Mouse (Mus musculus): ENCODE data around the gene 2900011O08Rik. TPM values are rescaled to one million over a fixed set of nuclear protein-coding genes. Genes with fewer than 3 reads are reported as not detected.
"Not testable (repeated sequence)": the region's sequence is repeated elsewhere in the genome, so short reads cannot be mapped to it uniquely, and the experiment has no call there.

2900011O08Rik gene
- polyA plus RNA-seq, 1 experiment = not detected

GRCm38 (mm10) chr16:13969096-13969495, 17.3 kb upstream of the 2900011O08Rik start:
- Histone ChIP-seq H3K9me3 (ENCODE audit: control insufficient read depth, low read length) (no peaks in the 10 kb centered on the region), H3K27me3 (ENCODE audit: control insufficient read depth) (no peaks in the 10 kb centered on the region), H3K4me1 (ENCODE audit: control insufficient read depth) (no peaks in the 10 kb centered on the region), H3K4me3 (replicated peaks) (no peak overlapping the region), H3K36me3 (ENCODE audit: control insufficient read depth) (no peaks in the 10 kb centered on the region)
- no peak for TF ChIP-seq TAL1 (IDR thresholded peaks at IDR 0.05; ENCODE audit: low read length)
- TF ChIP-seq GATA1 (IDR thresholded peaks at IDR 0.05; ENCODE audit: low read length) = no peak

- Histone ChIP-seq H3K27me3 (ENCODE audit: control insufficient read depth) (no peaks in the 10 kb centered on the region), H3K4me1 (ENCODE audit: control insufficient read depth) (no peaks in the 10 kb centered on the region), H3K9me3 (ENCODE audit: control insufficient read depth, low read length) (no peaks in the 10 kb centered on the region), H3K36me3 (ENCODE audit: control insufficient read depth) (no peaks in the 10 kb centered on the region), H3K4me3 (replicated peaks) (no peak overlapping the region)
- no peak for TF ChIP-seq TAL1 (IDR thresholded peaks at IDR 0.05; ENCODE audit: low read length)
- no peak for TF ChIP-seq GATA1 (IDR thresholded peaks at IDR 0.05; ENCODE audit: low read length)
These were observed 14.4 kb upstream of the 2900011O08Rik start for GRCm38 (mm10) chr16:13972051-13972450.

- not testable (repeated sequence) for H3K27me3 ChIP-seq (ENCODE audit: control insufficient read depth); H3K4me3 ChIP-seq (replicated peaks); H3K36me3 ChIP-seq (ENCODE audit: control insufficient read depth); H3K9me3 ChIP-seq (ENCODE audit: control insufficient read depth, low read length); H3K4me1 ChIP-seq (ENCODE audit: control insufficient read depth)
These were observed 10.0 kb upstream of the 2900011O08Rik start for GRCm38 (mm10) chr16:13976358-13976896.

- not testable (repeated sequence) for H3K9me3 ChIP-seq (ENCODE audit: control insufficient read depth, low read length); H3K36me3 ChIP-seq (ENCODE audit: control insufficient read depth); H3K4me3 ChIP-seq (replicated peaks); H3K27me3 ChIP-seq (ENCODE audit: control insufficient read depth); H3K4me1 ChIP-seq (ENCODE audit: control insufficient read depth)
These were observed 9.4 kb upstream of the 2900011O08Rik start for GRCm38 (mm10) chr16:13977026-13977425.

- H3K9me3 ChIP-seq (ENCODE audit: control insufficient read depth, low read length); H3K4me1 ChIP-seq (ENCODE audit: control insufficient read depth); H3K36me3 ChIP-seq (ENCODE audit: control insufficient read depth); H3K4me3 ChIP-seq (replicated peaks); H3K27me3 ChIP-seq (ENCODE audit: control insufficient read depth): not testable (repeated sequence)
These were observed 4.7 kb upstream of the 2900011O08Rik start for GRCm38 (mm10) chr16:13981726-13982125.

GRCm38 (mm10) chr16:13983161-13983560, 3.2 kb upstream of the 2900011O08Rik start:
- H3K4me3 ChIP-seq (replicated peaks) = no peak overlapping the region
- H3K9me3 ChIP-seq (ENCODE audit: control insufficient read depth, low read length) = no peaks in the 10 kb centered on the region
- TF ChIP-seq TAL1 (IDR thresholded peaks at IDR 0.05; ENCODE audit: low read length) = no peak
- TF ChIP-seq GATA1 (IDR thresholded peaks at IDR 0.05; ENCODE audit: low read length) = no peak

GRCm38 (mm10) chr16:13986197-13986573, 219 bp upstream of the 2900011O08Rik start:
- Histone ChIP-seq H3K27me3 (ENCODE audit: control insufficient read depth) (peaks cover 13% of the 10 kb centered on the region), H3K9me3 (ENCODE audit: control insufficient read depth, low read length) (no peaks in the 10 kb centered on the region), H3K4me3 (replicated peaks) (no peak overlapping the region), H3K4me1 (ENCODE audit: control insufficient read depth) (no peaks in the 10 kb centered on the region), H3K36me3 (ENCODE audit: control insufficient read depth) (no peaks in the 10 kb centered on the region)
- TF ChIP-seq GATA1 (IDR thresholded peaks at IDR 0.05; ENCODE audit: low read length) (no peak), TAL1 (IDR thresholded peaks at IDR 0.05; ENCODE audit: low read length) (no peak)

More at GRCm38 (mm10) chr16:13983161-13983560, 3.2 kb upstream of the 2900011O08Rik start:
- Histone ChIP-seq H3K4me1 (ENCODE audit: control insufficient read depth) (no peaks in the 10 kb centered on the region), H3K27me3 (ENCODE audit: control insufficient read depth) (peaks cover 13% of the 10 kb centered on the region), H3K36me3 (ENCODE audit: control insufficient read depth) (no peaks in the 10 kb centered on the region)

- Histone ChIP-seq H3K4me3 (replicated peaks) (no peak overlapping the region), H3K36me3 (ENCODE audit: control insufficient read depth) (no peaks in the 10 kb centered on the region), H3K27me3 (ENCODE audit: control insufficient read depth) (peaks cover under 1% of the 10 kb centered on the region; the same call in 1 of the 2 replicates), H3K4me1 (ENCODE audit: control insufficient read depth) (no peaks in the 10 kb centered on the region), H3K9me3 (ENCODE audit: control insufficient read depth, low read length) (no peaks in the 10 kb centered on the region)
- TF ChIP-seq GATA1 (IDR thresholded peaks at IDR 0.05; ENCODE audit: low read length) = no peak
These were observed 6.3 kb downstream of the 2900011O08Rik start for GRCm38 (mm10) chr16:13992518-13993248.

- no peaks in the 10 kb centered on the region for H3K27me3 ChIP-seq (ENCODE audit: control insufficient read depth)
- no peak for TF ChIP-seq TAL1 (IDR thresholded peaks at IDR 0.05; ENCODE audit: low read length)
- TF ChIP-seq GATA1 (IDR thresholded peaks at IDR 0.05; ENCODE audit: low read length) = no peak
- H3K4me3 ChIP-seq (replicated peaks) = no peak overlapping the region
- no peaks in the 10 kb centered on the region for H3K36me3 ChIP-seq (ENCODE audit: control insufficient read depth)
- no peaks in the 10 kb centered on the region for H3K4me1 ChIP-seq (ENCODE audit: control insufficient read depth)
- H3K9me3 ChIP-seq (ENCODE audit: control insufficient read depth, low read length) = no peaks in the 10 kb centered on the region
These were observed 7.7 kb downstream of the 2900011O08Rik start for GRCm38 (mm10) chr16:13994076-13994475.

GRCm38 (mm10) chr16:13994502-13994901, 8.1 kb downstream of the 2900011O08Rik start:
- no peaks in the 10 kb centered on the region for H3K36me3 ChIP-seq (ENCODE audit: control insufficient read depth)
- no peak overlapping the region for H3K4me3 ChIP-seq (replicated peaks)
- TF ChIP-seq GATA1 (IDR thresholded peaks at IDR 0.05; ENCODE audit: low read length) (no peak), TAL1 (IDR thresholded peaks at IDR 0.05; ENCODE audit: low read length) (no peak)
- H3K27me3 ChIP-seq (ENCODE audit: control insufficient read depth) = no peaks in the 10 kb centered on the region
- H3K4me1 ChIP-seq (ENCODE audit: control insufficient read depth) = no peaks in the 10 kb centered on the region
- no peaks in the 10 kb centered on the region for H3K9me3 ChIP-seq (ENCODE audit: control insufficient read depth, low read length)

All from erythroblast, embryonic 14.5 days (primary cell).